In genomic region chr16:95657756-95658155, GRCm38 (mm10) we compare ENCODE assay signal across 17 mouse cellular contexts. TPM values are rescaled to one million over a fixed set of nuclear protein-coding genes. Genes with fewer than 3 reads are reported as not detected.
A peak's percentile ranks its signal among the peaks of the same experiment; 100 is the strongest.
DNase-seq lines count a peak whose midpoint lies in the region; ATAC-seq and TF ChIP-seq lines count a peak whose summit lies in the region.
"Had no signal": no experiment of that assay in that cellular context is flagged by ENCODE, and none has a peak within 500 bp of the region (broad histone marks: within the 10 kb centered on the region; RNA-seq: fewer than 3 reads in every experiment).

No protein-coding gene starts in this region.

- TF ChIP-seq POLR2A in thymus, adult 2 months (IDR thresholded peaks at IDR 0.05; ENCODE audit: control insufficient read depth, extremely low read depth, insufficient read depth, low read length, poor library complexity) = no peak
- no peak for TF ChIP-seq POLR2A in MEL (IDR thresholded peaks at IDR 0.05; ENCODE audit: control insufficient read depth in 1 of 2, insufficient read depth in 1 of 2, low read depth in 1 of 2, low read length in 2 of 2, poor library complexity in 1 of 2)
- no peak for TF ChIP-seq POLR2A in small intestine, adult 2 months (IDR thresholded peaks at IDR 0.05; ENCODE audit: low read depth, low read length)

- 96% methylated on average over 5 of the region's 5 CpGs for whole genome bisulfite sequencing in thymus, adult 2 months
- 94% methylated on average over 5 of the region's 5 CpGs for WGBS in small intestine, adult 2 months
- 92% methylated on average over 5 of the region's 5 CpGs for WGBS in forebrain, embryonic 14.5 days

- no peak overlapping the region for H3K4me3 ChIP-seq in layer of hippocampus, adult 2 months
- H3K4me3 ChIP-seq in thymus, adult 2 months (ENCODE audit: control insufficient read depth, insufficient read depth, low read length) = no peak overlapping the region
- no peak overlapping the region for H3K4me3 ChIP-seq in MEL (ENCODE audit: control insufficient read depth in 1 of 2, insufficient read depth in 1 of 2, low read depth in 2 of 2, low read length in 2 of 2)
- no peak overlapping the region for H3K4me3 ChIP-seq in small intestine, adult 2 months (ENCODE audit: low read depth, low read length)
- no peak overlapping the region for H3K4me3 ChIP-seq in forebrain, embryonic 14.5 days (ENCODE audit: low read depth, low read length)
- H3K4me3 ChIP-seq: embryonic facial prominence, embryonic 15.5 days; forebrain, embryonic 13.5 days; limb, embryonic 13.5 days; midbrain, embryonic 12.5 days; neural tube, embryonic 12.5 days had no signal

- H3K4me2 ChIP-seq in forebrain, embryonic 14.5 days (ENCODE audit: low read length) = no peak overlapping the region
- H3K4me2 ChIP-seq: embryonic facial prominence, embryonic 15.5 days; forebrain, embryonic 13.5 days; heart, embryonic 11.5 days; limb, embryonic 13.5 days; midbrain, embryonic 12.5 days; neural tube, embryonic 12.5 days had no signal

- no peaks in the 10 kb centered on the region for H3K27me3 ChIP-seq in thymus, adult 2 months (ENCODE audit: control insufficient read depth, insufficient read depth, low read length)
- peaks cover 0 to 3% of the 10 kb centered on the region in 2 experiments; a peak in 3 of 4 replicates for H3K27me3 ChIP-seq in MEL (ENCODE audit: control insufficient read depth in 1 of 2, insufficient read depth in 2 of 2, low read length in 2 of 2)
- H3K27me3 ChIP-seq in small intestine, adult 2 months (ENCODE audit: control insufficient read depth, insufficient read depth, low read length) = no peaks in the 10 kb centered on the region
- H3K27me3 ChIP-seq in forebrain, embryonic 14.5 days (replicated peaks; ENCODE audit: control insufficient read depth, insufficient read depth, low read length) = no peaks in the 10 kb centered on the region
- H3K27me3 ChIP-seq: embryonic facial prominence, embryonic 15.5 days; limb, embryonic 13.5 days; midbrain, embryonic 12.5 days; neural tube, embryonic 12.5 days had no signal

- no peak overlapping the region for H3K27ac ChIP-seq in layer of hippocampus, adult 2 months
- H3K27ac ChIP-seq in thymus, adult 2 months (ENCODE audit: control insufficient read depth, insufficient read depth, low read length) = no peak overlapping the region
- H3K27ac ChIP-seq in MEL (ENCODE audit: control insufficient read depth, low read depth, low read length) = no peak overlapping the region
- no peak overlapping the region for H3K27ac ChIP-seq in small intestine, adult 2 months (ENCODE audit: insufficient read depth, low read depth, low read length)
- no peak overlapping the region for H3K27ac ChIP-seq in forebrain, embryonic 14.5 days (ENCODE audit: low read depth, low read length)
- H3K27ac ChIP-seq: forebrain, embryonic 13.5 days; limb, embryonic 13.5 days; midbrain, embryonic 12.5 days; neural tube, embryonic 12.5 days had no signal

- H3K36me3 ChIP-seq in thymus, adult 2 months (ENCODE audit: control insufficient read depth, insufficient read depth, low read length) = no peaks in the 10 kb centered on the region
- H3K36me3 ChIP-seq in MEL (ENCODE audit: control insufficient read depth in 1 of 2, insufficient read depth in 2 of 2, low read length in 2 of 2) = no peaks in the 10 kb centered on the region
- no peaks in the 10 kb centered on the region for H3K36me3 ChIP-seq in small intestine, adult 2 months (ENCODE audit: control insufficient read depth, insufficient read depth, low read length)
- no peaks in the 10 kb centered on the region for H3K36me3 ChIP-seq in forebrain, embryonic 14.5 days (ENCODE audit: control insufficient read depth, insufficient read depth, low read length)
- H3K36me3 ChIP-seq: embryonic facial prominence, embryonic 15.5 days; limb, embryonic 13.5 days; midbrain, embryonic 12.5 days; neural tube, embryonic 12.5 days had no signal

- no peaks in the 10 kb centered on the region for H3K79me2 ChIP-seq in MEL (ENCODE audit: control insufficient read depth, insufficient read depth, low read length, poor library complexity)

- no peak overlapping the region for H3K9ac ChIP-seq in MEL (ENCODE audit: control insufficient read depth, low read depth, low read length, poor library complexity, severe bottlenecking)
- H3K9ac ChIP-seq in forebrain, embryonic 14.5 days (ENCODE audit: low read length) = no peak overlapping the region
- H3K9ac ChIP-seq: embryonic facial prominence, embryonic 15.5 days; forebrain, embryonic 13.5 days; limb, embryonic 13.5 days; midbrain, embryonic 12.5 days; neural tube, embryonic 12.5 days had no signal

- TF ChIP-seq RAD21 in MEL (IDR thresholded peaks at IDR 0.05; ENCODE audit: low read depth, low read length) = no peak; the same call in none of the 2 replicates

- H3K4me1 ChIP-seq in thymus, adult 2 months (replicated peaks; ENCODE audit: control insufficient read depth, insufficient read depth, low read length) = peaks cover 2% of the 10 kb centered on the region
- H3K4me1 ChIP-seq in MEL (ENCODE audit: control insufficient read depth in 1 of 2, insufficient read depth in 2 of 2, low read length in 2 of 2) = peaks cover 0 to 3% of the 10 kb centered on the region in 2 experiments; a peak in 2 of 4 replicates
- H3K4me1 ChIP-seq in small intestine, adult 2 months (ENCODE audit: control insufficient read depth, insufficient read depth, insufficient read length, low read length) = peaks cover 3% of the 10 kb centered on the region; the same call in 1 of the 2 replicates
- H3K4me1 ChIP-seq in forebrain, embryonic 14.5 days (ENCODE audit: control insufficient read depth, insufficient read depth, low read length) = no peaks in the 10 kb centered on the region
- H3K4me1 ChIP-seq: forebrain, embryonic 13.5 days; midbrain, embryonic 12.5 days; neural tube, embryonic 12.5 days had no signal

- H3K9me3 ChIP-seq in MEL (replicated peaks; ENCODE audit: insufficient read depth, low read length) = no peaks in the 10 kb centered on the region
- peaks cover 5% of the 10 kb centered on the region; the same call in 1 of the 2 replicates for H3K9me3 ChIP-seq in forebrain, embryonic 14.5 days (replicated peaks; ENCODE audit: control insufficient read depth, low read length)
- H3K9me3 ChIP-seq: neural tube, embryonic 12.5 days had no signal

- TF ChIP-seq CTCF in layer of hippocampus, adult 2 months (conservative IDR thresholded peaks at IDR 0.05) = peak; percentile 58
- no peak for TF ChIP-seq CTCF in thymus, adult 2 months (IDR thresholded peaks at IDR 0.05; ENCODE audit: borderline replicate concordance, control insufficient read depth, extremely low read depth, insufficient read depth, low read length, poor library complexity)
- peak in 2 of 3 experiments; percentile 37 to 42; a peak in 3 of 6 replicates for TF ChIP-seq CTCF in MEL (IDR thresholded peaks at IDR 0.05 in 2 of 3, conservative IDR thresholded peaks at IDR 0.05 in 1 of 3; ENCODE audit: control insufficient read depth in 1 of 3, insufficient read depth in 1 of 3, low read depth in 2 of 3, low read length in 3 of 3, poor library complexity in 1 of 3, severe bottlenecking in 1 of 3)
- TF ChIP-seq CTCF in small intestine, adult 2 months (IDR thresholded peaks at IDR 0.05; ENCODE audit: extremely low read depth, insufficient read length, insufficient replicate concordance, low read depth, low read length) = peak; percentile 37; the same call in 1 of the 2 replicates

- no peak for TF ChIP-seq EP300 in MEL (IDR thresholded peaks at IDR 0.05; ENCODE audit: low read depth in 1 of 2, low read length in 2 of 2)

- no peak for ATAC-seq in forebrain, embryonic 14.5 days
- ATAC-seq: forebrain, embryonic 13.5 days had no signal

- no peak for DNase-seq in layer of hippocampus, adult 2 months (ENCODE audit: low spot score in 2 of 2)
- no peak for DNase-seq in layer of hippocampus, adult 9-11 months
- DNase-seq in thymus, adult 2 months = peak; percentile 21
- DNase-seq in thymus, postnatal 10 days (ENCODE audit: low spot score in 2 of 2) = no peak
- peak; percentile 13 for DNase-seq in MEL (ENCODE audit: low read depth, low spot score)
- no peak for DNase-seq in forebrain, embryonic 14.5 days (ENCODE audit: low spot score)
- no peak for DNase-seq in spleen, postnatal 36 days (ENCODE audit: low spot score in 2 of 2)
- DNase-seq: cerebellum, adult 11 months; gastrocnemius, postnatal 25 days; heart, postnatal 36 days had no signal

TF ChIP-seq in MEL, 35 proteins besides CTCF, POLR2A, EP300 and RAD21:
- TF ChIP-seq SMC3 (IDR thresholded peaks at IDR 0.05; ENCODE audit: low read depth, low read length) = peak; percentile 7; the same call in 1 of the 2 replicates
- TF ChIP-seq NELFE (IDR thresholded peaks at IDR 0.05; ENCODE audit: low read depth, low read length) = no peak
- TF ChIP-seq GABPA (IDR thresholded peaks at IDR 0.05; ENCODE audit: low read depth, low read length) = no peak
TF ChIP-seq in MEL: peak in this region for 1.

RNA-seq across cellular contexts. Expression of gene Ets2, which starts 44.1 kb away (rescaled TPM):
- 10 to 100 TPM; 70.3 to 77.0 TPM for total RNA-seq in layer of hippocampus, adult 2 months (2021)
- 343 and 598 TPM in 2 replicates for polyA plus RNA-seq in thymus, adult 2 months (2012; rRNA removed)
- total RNA-seq in MEL (2012; rRNA removed) = 14.3 and 15.9 TPM in 2 replicates
- polyA plus RNA-seq in MEL (2012; ENCODE audit: insufficient read depth in 1 of 2, insufficient read length in 2 of 2, low read depth in 1 of 2, low replicate concordance in 2 of 2, missing spikeins in 1 of 2) = 10 to 100 TPM in 1 of 2 experiments, not detected in 1; 23.5 TPM
- 69.5 and 115 TPM in 2 replicates for polyA plus RNA-seq in small intestine, adult 2 months (2012; rRNA removed)
- 10.2 and 12.2 TPM in 2 replicates for polyA plus RNA-seq in forebrain, embryonic 14.5 days (2014; fragmentation: Nextera tagmentation; extraction: Ambion mirVana)

Comparison
In these comparisons a context has a peak if more than half of its experiments do, and no peak if none do; other contexts are left out.
1. DNase-seq: peak in thymus, adult 2 months (single experiment) and MEL (single experiment); none in layer of hippocampus, adult 2 months (0 of 2), layer of hippocampus, adult 9-11 months (single experiment), thymus, postnatal 10 days (0 of 2), forebrain, embryonic 14.5 days (single experiment) and spleen, postnatal 36 days (0 of 2).